Mouse (Mus musculus) lung, adult 2 months (tissue): ENCODE data around the gene Klhdc8b. TPM values are rescaled to one million over a fixed set of nuclear protein-coding genes. Genes with fewer than 3 reads are reported as not detected.

Experiments used
- DNase-seq: peaks from one replicate; pipeline ENCODE4 v3.0.0; 2022
- H3K4me1 ChIP-seq: fragments of 200-500 bp; 2 replicates; pipeline ENCODE4 v1.6.1; 2011; ENCODE audit warnings: low read length; ENCODE audit not compliant: control insufficient read depth, insufficient read depth
- H3K4me3 ChIP-seq: fragments of 200-500 bp; replicated peaks from 2 replicates; pipeline ENCODE3; 2011; ENCODE audit warnings: low read depth, mild to moderate bottlenecking, control low read depth, low read length; ENCODE audit errors: extremely low read depth
- CTCF ChIP-seq: fragments of 200-500 bp; IDR thresholded peaks from 2 replicates; pipeline ENCODE4 v1.5.1; 2011; ENCODE audit warnings: mild to moderate bottlenecking, low read length, control low read depth; ENCODE audit not compliant: insufficient read depth
- POLR2A ChIP-seq: fragments of 200-500 bp; IDR thresholded peaks from 2 replicates; pipeline ENCODE4 v1.6.1; 2011; ENCODE audit warnings: low read depth, mild to moderate bottlenecking, control low read depth, low read length, borderline replicate concordance; ENCODE audit errors: extremely low read depth
- WGBS: fragments of 180-500 bp; shearing (Covaris S2); methylation state at CpG from one replicate; pipeline ENCODE4 v1.1.7; 2018; 5-methylcytosine and 5-hydroxymethylcytosine counted together
- polyA plus RNA-seq: library from polyadenylated mRNA; depleted of rRNA; stranded (reverse); fragments of >200 nt; gene quantifications from 2 replicates; pipeline ENCODE4 v1.2.3, GENCODE M21; 2012

The Klhdc8b gene
- polyA plus RNA-seq, 1 experiment: 109 TPM

- DNase-seq: no peak
- Histone ChIP-seq H3K4me3 (no peak overlapping the region), H3K4me1 (peaks cover 14% of the 10 kb centered on the region)
- TF ChIP-seq POLR2A (no peak), CTCF (no peak)
- WGBS: 88% methylated on average over 2 of the region's 2 CpGs
Measured at GRCm38 (mm10) chr9:108466219-108466618, 4.8 kb upstream of the Klhdc8b start.

GRCm38 (mm10) chr9:108463713-108464112 is 2.3 kb upstream of the Klhdc8b start:
- peaks cover 14% of the 10 kb centered on the region for H3K4me1 ChIP-seq
- 88% methylated on average over 9 of the region's 9 CpGs for whole genome bisulfite sequencing
- H3K4me3 ChIP-seq: no peak overlapping the region
- TF ChIP-seq POLR2A (no peak), CTCF (no peak)
- no peak for DNase-seq

- Histone ChIP-seq H3K4me3 (peak overlapping the region; percentile 34), H3K4me1 (peaks cover 14% of the 10 kb centered on the region)
- peak; percentile 43; the same call in 1 of the 2 replicates for TF ChIP-seq POLR2A
- TF ChIP-seq CTCF: no peak
- 41% methylated on average over 10 of the region's 10 CpGs for WGBS
- peak; percentile 20 for DNase-seq
Measured at GRCm38 (mm10) chr9:108462192-108462591, 811 bp upstream of the Klhdc8b start.

GRCm38 (mm10) chr9:108461675-108462074 is 294 bp upstream of the Klhdc8b start:
- Histone ChIP-seq H3K4me1 (peaks cover 14% of the 10 kb centered on the region), H3K4me3 (peak overlapping the region; percentile 14)
- DNase-seq: no peak
- 69% methylated on average over 5 of the region's 5 CpGs for WGBS
- no peak for TF ChIP-seq CTCF
- TF ChIP-seq POLR2A: no peak

GRCm38 (mm10) chr9:108460319-108461178 is 832 bp downstream of the Klhdc8b start, which contains the start of gene Ccdc71:
Gene Ccdc71, plus strand, starts transcription at chr9:108460527.
- TF ChIP-seq POLR2A (peak; percentile 76; the same call in 1 of the 2 replicates), CTCF (no peak)
- DNase-seq: peak; percentile 86
- peaks cover 14% of the 10 kb centered on the region for H3K4me1 ChIP-seq
- under 1% methylated on average over 48 of the region's 52 CpGs for WGBS
- H3K4me3 ChIP-seq: peak within 1 kb of the TSS; percentile 82

GRCm38 (mm10) chr9:108459939-108460318 is 1.5 kb downstream of the Klhdc8b start:
- H3K4me1 ChIP-seq: peaks cover 14% of the 10 kb centered on the region
- no peak for TF ChIP-seq POLR2A
- no peak for TF ChIP-seq CTCF
- no peak for DNase-seq
- no peak overlapping the region for H3K4me3 ChIP-seq
- WGBS: 46% methylated on average over 1 of the region's 1 CpGs

- DNase-seq: no peak
- WGBS: 88% methylated on average over 10 of the region's 10 CpGs
- TF ChIP-seq POLR2A (no peak), CTCF (no peak)
Measured at GRCm38 (mm10) chr9:108456953-108457352, 4.4 kb downstream of the Klhdc8b start.

GRCm38 (mm10) chr9:108455747-108456571 is 5.4 kb downstream of the Klhdc8b start:
- no peaks in the 10 kb centered on the region for H3K4me1 ChIP-seq
- H3K4me3 ChIP-seq: no peak overlapping the region
- TF ChIP-seq POLR2A (no peak), CTCF (no peak)
- no peak for DNase-seq
- WGBS: 66% methylated on average over 12 of the region's 12 CpGs

More at GRCm38 (mm10) chr9:108456953-108457352, 4.4 kb downstream of the Klhdc8b start:
- Histone ChIP-seq H3K4me1 (peaks cover 6% of the 10 kb centered on the region; the same call in 1 of the 2 replicates), H3K4me3 (no peak overlapping the region)

GRCm38 (mm10) chr9:108454429-108454828 is 7.0 kb downstream of the Klhdc8b start:
- TF ChIP-seq POLR2A (no peak), CTCF (no peak)
- H3K4me1 ChIP-seq: no peaks in the 10 kb centered on the region
- DNase-seq: no peak

More at GRCm38 (mm10) chr9:108454429-108454828, 7.0 kb downstream of the Klhdc8b start:
- WGBS: 88% methylated on average over 6 of the region's 6 CpGs
- H3K4me3 ChIP-seq: no peak overlapping the region
